Mouse (Mus musculus) MEL (cell line): ENCODE measurements around the gene Zfp462. TPM values are rescaled to one million over a fixed set of nuclear protein-coding genes. Genes with fewer than 3 reads are reported as not detected.

Source experiments
- DNase-seq: peaks from one replicate; pipeline ENCODE4 v3.0.0; 2011; ENCODE audit warnings: low read depth, low spot score
- H3K27ac ChIP-seq: 2 replicates; pipeline ENCODE4 v1.5.1; 2012; ENCODE audit warnings: low read depth, mild to moderate bottlenecking, control low read depth, low read length, moderate library complexity; ENCODE audit not compliant: control insufficient read depth
- H3K27me3 ChIP-seq, 2 experiments: fragments of 150-350 bp in 1 of 2; sonication (generic) in 1 of 2; 2 replicates each; pipeline ENCODE4 v1.6.1; 2012; ENCODE audit warnings: low read length in 2 of 2, mild to moderate bottlenecking in 2 of 2, improper control_type of control experiment in 1 of 2, moderate library complexity in 1 of 2; ENCODE audit not compliant: insufficient read depth in 2 of 2, control insufficient read depth in 1 of 2
- H3K36me3 ChIP-seq, 2 experiments: 2 replicates each; pipeline ENCODE4 v1.6.1; 2012 to 2014; ENCODE audit warnings: low read length in 2 of 2, improper control_type of control experiment in 1 of 2, inconsistent platforms in 1 of 2, mild to moderate bottlenecking in 1 of 2; ENCODE audit not compliant: insufficient read depth in 2 of 2, control insufficient read depth in 1 of 2
- H3K4me1 ChIP-seq, 2 experiments: fragments of 150-350 bp in 1 of 2; sonication (generic) in 1 of 2; 2 replicates each; pipeline ENCODE4 v1.6.1; 2012; ENCODE audit warnings: low read length in 2 of 2, improper control_type of control experiment in 1 of 2, mild to moderate bottlenecking in 1 of 2; ENCODE audit not compliant: insufficient read depth in 2 of 2, control insufficient read depth in 1 of 2
- H3K4me3 ChIP-seq, 2 experiments: fragments of 150-350 bp in 1 of 2; sonication (generic) in 1 of 2; 2 replicates each; pipeline ENCODE4 v1.5.1; 2012; ENCODE audit warnings: low read depth in 2 of 2, low read length in 2 of 2, mild to moderate bottlenecking in 2 of 2, moderate library complexity in 2 of 2, control low read depth in 1 of 2, improper control_type of control experiment in 1 of 2; ENCODE audit not compliant: control insufficient read depth in 1 of 2, insufficient read depth in 1 of 2
- H3K79me2 ChIP-seq: 2 replicates; pipeline ENCODE4 v1.6.1; 2012; ENCODE audit warnings: mild to moderate bottlenecking, low read length, moderate library complexity; ENCODE audit not compliant: control insufficient read depth, poor library complexity, insufficient read depth
- H3K9ac ChIP-seq: 2 replicates; pipeline ENCODE4 v1.6.1; 2012; ENCODE audit warnings: low read depth, mild to moderate bottlenecking, control low read depth, low read length, moderate library complexity; ENCODE audit not compliant: control insufficient read depth, poor library complexity, severe bottlenecking
- H3K9me3 ChIP-seq: fragments of 150-350 bp; sonication (generic); replicated peaks from 2 replicates; pipeline ENCODE4 v1.6.1; 2012; ENCODE audit warnings: mild to moderate bottlenecking, low read length, improper control_type of control experiment, moderate library complexity; ENCODE audit not compliant: insufficient read depth
- BHLHE40 ChIP-seq: IDR thresholded peaks from 2 replicates; pipeline ENCODE4 v1.6.1; 2012; ENCODE audit warnings: low read depth, mild to moderate bottlenecking, inconsistent platforms, low read length, improper control_type of control experiment, borderline replicate concordance
- CTCF ChIP-seq, 3 experiments: IDR thresholded peaks in 2 of 3; conservative IDR thresholded peaks in 1 of 3; 2 replicates each; pipeline ENCODE4 v1.5.1; 2011 to 2012; ENCODE audit warnings: low read length in 3 of 3, low read depth in 2 of 3, mild to moderate bottlenecking in 2 of 3, improper control_type of control experiment in 1 of 3, inconsistent platforms in 1 of 3, mixed read lengths in 1 of 3, moderate library complexity in 1 of 3; ENCODE audit not compliant: control insufficient read depth in 1 of 3, insufficient read depth in 1 of 3, poor library complexity in 1 of 3, severe bottlenecking in 1 of 3
- ELF1 ChIP-seq: IDR thresholded peaks from 2 replicates; pipeline ENCODE4 v1.6.1; 2014; ENCODE audit warnings: low read depth, mild to moderate bottlenecking, inconsistent platforms, low read length, improper control_type of control experiment, moderate library complexity
- EP300 ChIP-seq, 2 experiments: IDR thresholded peaks; 2 replicates each; pipeline ENCODE4 v1.6.1; 2011; ENCODE audit warnings: improper control_type of control experiment in 2 of 2, low read length in 2 of 2, low read depth in 1 of 2, mild to moderate bottlenecking in 1 of 2
- KAT2A ChIP-seq: conservative IDR thresholded peaks from 2 replicates; pipeline ENCODE4 v1.6.1; 2012; ENCODE audit warnings: low read depth, low read length, improper control_type of control experiment, inconsistent platforms
- MAFK ChIP-seq: IDR thresholded peaks from 2 replicates; pipeline ENCODE4 v1.6.1; 2011; ENCODE audit warnings: low read depth, mild to moderate bottlenecking, low read length, improper control_type of control experiment, borderline replicate concordance
- MAX ChIP-seq: IDR thresholded peaks from 2 replicates; pipeline ENCODE4 v1.6.1; 2011; ENCODE audit warnings: low read length, improper control_type of control experiment
- MEF2A ChIP-seq: IDR thresholded peaks from 2 replicates; pipeline ENCODE4 v1.6.1; 2014; ENCODE audit warnings: low read depth, mild to moderate bottlenecking, inconsistent platforms, low read length, improper control_type of control experiment; ENCODE audit not compliant: poor library complexity, insufficient replicate concordance, severe bottlenecking; ENCODE audit errors: extremely low read depth
- MXI1 ChIP-seq: IDR thresholded peaks from 2 replicates; pipeline ENCODE4 v1.6.1; 2011; ENCODE audit warnings: mild to moderate bottlenecking, low read depth, low read length, improper control_type of control experiment
- NRF1 ChIP-seq: IDR thresholded peaks from 2 replicates; pipeline ENCODE4 v1.6.1; 2014; ENCODE audit warnings: low read depth, mild to moderate bottlenecking, inconsistent platforms, low read length, improper control_type of control experiment, moderate library complexity; ENCODE audit not compliant: poor library complexity, insufficient read depth, severe bottlenecking
- POLR2A ChIP-seq, 2 experiments: IDR thresholded peaks; 2 replicates each; pipeline ENCODE4 v1.6.1; 2011 to 2012; ENCODE audit warnings: low read length in 2 of 2, mild to moderate bottlenecking in 2 of 2, control low read depth in 1 of 2, improper control_type of control experiment in 1 of 2, low read depth in 1 of 2, moderate library complexity in 1 of 2; ENCODE audit not compliant: control insufficient read depth in 1 of 2, insufficient read depth in 1 of 2, poor library complexity in 1 of 2
- RCOR1 ChIP-seq: IDR thresholded peaks from 2 replicates; pipeline ENCODE4 v1.6.1; 2012; ENCODE audit warnings: low read depth, mild to moderate bottlenecking, inconsistent platforms, low read length, improper control_type of control experiment
- SMC3 ChIP-seq: IDR thresholded peaks from 2 replicates; pipeline ENCODE4 v1.6.1; 2011; ENCODE audit warnings: low read depth, low read length, improper control_type of control experiment
- TAL1 ChIP-seq: IDR thresholded peaks from 2 replicates; pipeline ENCODE4 v1.6.1; 2012; ENCODE audit warnings: mild to moderate bottlenecking, inconsistent platforms, low read length, moderate library complexity, mixed read lengths
- USF1 ChIP-seq: IDR thresholded peaks from 2 replicates; pipeline ENCODE4 v1.6.1; 2014; ENCODE audit warnings: low read depth, mild to moderate bottlenecking, inconsistent platforms, low read length, improper control_type of control experiment, moderate library complexity
- ZKSCAN1 ChIP-seq: IDR thresholded peaks from 2 replicates; pipeline ENCODE4 v1.6.1; 2012; ENCODE audit warnings: low read depth, mild to moderate bottlenecking, inconsistent platforms, low read length, improper control_type of control experiment, moderate library complexity
- ZMIZ1 ChIP-seq: IDR thresholded peaks from 2 replicates; pipeline ENCODE4 v1.6.1; 2012; ENCODE audit warnings: low read depth, mild to moderate bottlenecking, inconsistent platforms, low read length, improper control_type of control experiment, moderate library complexity
- polyA plus RNA-seq, 2 experiments: library from polyadenylated mRNA; stranded (reverse) in 1 of 2; unstranded in 1 of 2; fragments of >175 nt in 1 of 2; fragments of >200 nt in 1 of 2; gene quantifications; 2 replicates each; pipeline versions ENCODE4 v1.2.1 to v1.2.4; 2012; ENCODE audit warnings: low replicate concordance in 2 of 2, low read depth in 1 of 2; ENCODE audit not compliant: insufficient read length in 2 of 2, insufficient read depth in 1 of 2, missing spikeins in 1 of 2
- total RNA-seq: library from RNA; depleted of rRNA; stranded (reverse); fragments of 300-350 nt; gene quantifications from 2 replicates; pipeline ENCODE4 v1.2.3, GENCODE M21; 2012

Gene Zfp462
- total and polyA plus RNA-seq, 3 experiments: not detected

- DNase-seq: no peak
- H3K27ac ChIP-seq: no peak overlapping the region
- no peaks in the 10 kb centered on the region for H3K9me3 ChIP-seq
- no peaks in the 10 kb centered on the region for H3K36me3 ChIP-seq
- TF ChIP-seq MAX (no peak), MEF2A (no peak), ZMIZ1 (no peak), POLR2A (IDR thresholded peaks at IDR 0.05; ENCODE audit: control insufficient read depth in 1 of 2, insufficient read depth in 1 of 2, low read depth in 1 of 2, low read length in 2 of 2, poor library complexity in 1 of 2) (no peak), EP300 (IDR thresholded peaks at IDR 0.05; ENCODE audit: low read depth in 1 of 2, low read length in 2 of 2) (no peak), MXI1 (no peak), MAFK (no peak), RCOR1 (no peak), SMC3 (no peak), KAT2A (no peak), NRF1 (no peak), USF1 (no peak), ELF1 (no peak), TAL1 (no peak), BHLHE40 (no peak), CTCF (IDR thresholded peaks at IDR 0.05 in 2 of 3, conservative IDR thresholded peaks at IDR 0.05 in 1 of 3; ENCODE audit: control insufficient read depth in 1 of 3, insufficient read depth in 1 of 3, low read depth in 2 of 3, low read length in 3 of 3, poor library complexity in 1 of 3, severe bottlenecking in 1 of 3) (no peak)
- H3K4me3 ChIP-seq: no peak overlapping the region
- H3K27me3 ChIP-seq: no peaks in the 10 kb centered on the region
- H3K9ac ChIP-seq: no peak overlapping the region
- no peaks in the 10 kb centered on the region for H3K4me1 ChIP-seq
- H3K79me2 ChIP-seq: no peaks in the 10 kb centered on the region
Measured at GRCm38 (mm10) chr4:55066341-55067170, 121.7 kb downstream of the Zfp462 start.

GRCm38 (mm10) chr4:55071535-55071934 is 126.7 kb downstream of the Zfp462 start:
- no peak overlapping the region for H3K27ac ChIP-seq
- H3K9ac ChIP-seq: no peak overlapping the region
- H3K27me3 ChIP-seq: no peaks in the 10 kb centered on the region
- H3K4me3 ChIP-seq: no peak overlapping the region
- H3K79me2 ChIP-seq: no peaks in the 10 kb centered on the region
- no peak for DNase-seq
- no peak for TF ChIP-seq ZKSCAN1
- TF ChIP-seq, all 39 proteins: peak for 0
- no peaks in the 10 kb centered on the region for H3K36me3 ChIP-seq
- no peaks in the 10 kb centered on the region for H3K4me1 ChIP-seq
- H3K9me3 ChIP-seq: no peaks in the 10 kb centered on the region
